8 mouse cellular contexts compared by ENCODE assay signal in the genomic region with DNA sequence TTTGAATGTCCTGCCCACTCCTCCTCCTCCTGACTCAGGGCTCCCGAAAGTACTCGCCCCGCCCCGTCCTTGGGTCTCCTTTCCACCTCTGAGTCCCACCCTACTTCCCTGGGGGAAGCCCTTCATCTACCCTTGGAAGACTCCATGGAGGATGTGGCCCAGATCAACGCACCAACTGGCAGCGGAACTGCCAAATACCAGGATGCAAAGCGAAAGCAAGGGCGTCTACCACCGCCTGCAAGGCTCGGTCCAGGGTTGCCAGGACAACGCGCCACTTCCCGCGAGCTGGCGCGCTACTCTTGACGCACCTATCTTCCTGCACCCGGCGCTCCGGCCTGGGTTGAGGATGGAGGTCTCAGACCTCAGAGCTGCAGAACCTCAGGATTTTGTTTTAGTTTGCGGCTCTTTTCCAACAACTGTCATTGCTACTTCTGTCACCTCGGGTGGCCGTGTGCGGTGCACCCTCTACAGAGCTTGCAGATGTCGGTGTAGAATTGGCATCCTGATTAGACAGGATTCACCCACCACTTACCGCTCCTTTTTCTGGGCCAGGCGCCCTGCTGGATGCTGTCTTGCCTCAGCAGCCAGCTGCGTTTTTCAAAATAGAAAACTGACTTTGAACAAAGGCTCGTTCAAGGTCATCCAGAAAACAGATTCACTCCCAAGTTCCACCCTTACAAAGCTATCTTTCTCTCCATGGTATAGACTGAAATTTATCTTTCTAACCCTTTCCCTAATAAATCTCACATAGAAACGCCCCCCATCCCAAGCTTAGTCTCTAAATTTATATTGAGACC. TPM values are rescaled to one million over a fixed set of nuclear protein-coding genes. Genes with fewer than 3 reads are reported as not detected.
A peak's percentile ranks its signal among the peaks of the same experiment; 100 is the strongest.
DNase-seq lines count a peak whose midpoint lies in the region; ATAC-seq and TF ChIP-seq lines count a peak whose summit lies in the region.

A gene (minus strand): TSS at position 747 of the 797 bp plus-strand sequence.

- WGBS in forebrain, embryonic 14.5 days = 6% methylated on average over 30 of the region's 30 CpGs
- WGBS in lung, adult 2 months = 4% methylated on average over 30 of the region's 30 CpGs
- 4% methylated on average over 30 of the region's 30 CpGs for WGBS in neural tube, embryonic 14.5 days

- H3K36me3 ChIP-seq in G1E (replicated peaks) = no peaks in the 10 kb centered on the region
- H3K36me3 ChIP-seq in forebrain, embryonic 14.5 days (ENCODE audit: control insufficient read depth, insufficient read depth, low read length) = no peaks in the 10 kb centered on the region
- H3K36me3 ChIP-seq in neural tube, embryonic 14.5 days (ENCODE audit: control insufficient read depth, insufficient read depth, low read length) = no peaks in the 10 kb centered on the region

- TF ChIP-seq CTCF in G1E (IDR thresholded peaks at IDR 0.05; ENCODE audit: low read depth, low read length) = no peak
- no peak; the same call in 1 of the 2 replicates for TF ChIP-seq CTCF in layer of hippocampus, adult 2 months (conservative IDR thresholded peaks at IDR 0.05)
- no peak for TF ChIP-seq CTCF in lung, adult 2 months (IDR thresholded peaks at IDR 0.05; ENCODE audit: insufficient read depth, low read length)

- ATAC-seq in G1E (ENCODE audit: extremely low read depth, insufficient number of reproducible peaks, low FRiP score, poor library complexity, severe bottlenecking) = no peak
- peak; percentile 91 for ATAC-seq in forebrain, embryonic 14.5 days
- ATAC-seq in neural tube, embryonic 14.5 days (ENCODE audit: low read depth) = peak; percentile 87

- H3K4me2 ChIP-seq in forebrain, embryonic 14.5 days (ENCODE audit: low read length) = peak within 1 kb of the TSS; percentile 64
- H3K4me2 ChIP-seq in neural tube, embryonic 14.5 days (ENCODE audit: low read depth, low read length) = peak within 1 kb of the TSS; percentile 59

- DNase-seq in G1E (ENCODE audit: low spot score) = no peak
- peak; percentile 6 for DNase-seq in c-Kit-positive CD71-positive TER-119-positive erythroid progenitor cells, embryonic 14.5 days (ENCODE audit: low spot score)
- DNase-seq in forebrain, embryonic 14.5 days (ENCODE audit: low spot score) = peak; percentile 85
- peak; percentile 40 to 41 for DNase-seq in heart, postnatal 36 days
- peak; percentile 84 to 85 for DNase-seq in layer of hippocampus, adult 2 months (ENCODE audit: low spot score in 2 of 2)
- DNase-seq in lung, adult 2 months = peak; percentile 19
- peak; percentile 46 to 57 for DNase-seq in thymus, postnatal 10 days (ENCODE audit: low spot score in 2 of 2)

- no peaks in the 10 kb centered on the region for H3K9me3 ChIP-seq in G1E (replicated peaks)
- no peaks in the 10 kb centered on the region for H3K9me3 ChIP-seq in forebrain, embryonic 14.5 days (replicated peaks; ENCODE audit: control insufficient read depth, low read length)
- no peaks in the 10 kb centered on the region for H3K9me3 ChIP-seq in neural tube, embryonic 14.5 days (ENCODE audit: control insufficient read depth, low read length)

- intact Hi-C loops in heart, postnatal 36 days (cut with DNase I) = loop anchor here (5.0 kb wide), 1 partner anchor 167 kb away; no protein-coding TSS in a partner anchor

- no peak for TF ChIP-seq POLR2A in lung, adult 2 months (IDR thresholded peaks at IDR 0.05; ENCODE audit: borderline replicate concordance, extremely low read depth, low read depth, low read length)

- H3K27me3 ChIP-seq in G1E (ENCODE audit: insufficient read depth, low read length) = peaks cover 26% of the 10 kb centered on the region
- no peaks in the 10 kb centered on the region for H3K27me3 ChIP-seq in forebrain, embryonic 14.5 days (replicated peaks; ENCODE audit: control insufficient read depth, insufficient read depth, low read length)
- H3K27me3 ChIP-seq in neural tube, embryonic 14.5 days (ENCODE audit: control insufficient read depth, insufficient read depth, low read length) = no peaks in the 10 kb centered on the region

- H3K4me3 ChIP-seq in G1E (ENCODE audit: low read depth, low read length) = peak within 1 kb of the TSS; percentile 49; the same call in 1 of the 2 replicates
- H3K4me3 ChIP-seq in forebrain, embryonic 14.5 days (ENCODE audit: low read depth, low read length) = peak within 1 kb of the TSS; percentile 35
- H3K4me3 ChIP-seq in layer of hippocampus, adult 2 months = peak within 1 kb of the TSS; percentile 60
- peak within 1 kb of the TSS; percentile 25 for H3K4me3 ChIP-seq in lung, adult 2 months (replicated peaks; ENCODE audit: extremely low read depth, low read depth, low read length)
- H3K4me3 ChIP-seq in neural tube, embryonic 14.5 days (ENCODE audit: low read depth, low read length) = peak within 1 kb of the TSS; percentile 32

- peaks cover 12% of the 10 kb centered on the region for H3K4me1 ChIP-seq in G1E (ENCODE audit: insufficient read depth, low read depth, low read length)
- peaks cover 9% of the 10 kb centered on the region; the same call in 1 of the 2 replicates for H3K4me1 ChIP-seq in forebrain, embryonic 14.5 days (ENCODE audit: control insufficient read depth, insufficient read depth, low read length)
- H3K4me1 ChIP-seq in lung, adult 2 months (ENCODE audit: control insufficient read depth, insufficient read depth, low read length) = 0 out of 2 replicates have a peak, but pooled peaks cover 2% of the 10 kb centered on the region
- peaks cover 6% of the 10 kb centered on the region for H3K4me1 ChIP-seq in neural tube, embryonic 14.5 days (ENCODE audit: control insufficient read depth, insufficient read depth, low read length)

- H3K27ac ChIP-seq in forebrain, embryonic 14.5 days (ENCODE audit: low read depth, low read length) = peak within 1 kb of the TSS; percentile 44; the same call in 1 of the 2 replicates
- peak within 1 kb of the TSS; percentile 92 for H3K27ac ChIP-seq in layer of hippocampus, adult 2 months
- no peak within 1 kb of the TSS for H3K27ac ChIP-seq in neural tube, embryonic 14.5 days (ENCODE audit: low read depth, low read length)

- peak within 1 kb of the TSS; percentile 58 for H3K9ac ChIP-seq in forebrain, embryonic 14.5 days (ENCODE audit: low read length)
- H3K9ac ChIP-seq in neural tube, embryonic 14.5 days (replicated peaks; ENCODE audit: low read depth, low read length) = peak within 1 kb of the TSS; percentile 35

RNA-seq across cellular contexts. Expression of the gene that starts here (rescaled TPM):
- total RNA-seq in G1E (2014; fragmentation: Nextera tagmentation) (not detected in 2 replicates), G1E (2017) (0.11 and 0.17 TPM in 2 replicates)
- polyA plus RNA-seq in G1E (2012) = not detected in 2 replicates
- polyA plus RNA-seq in forebrain, embryonic 14.5 days (2014; fragmentation: Nextera tagmentation; extraction: Ambion mirVana) = 1.1 and 1.4 TPM in 2 replicates
- total RNA-seq in heart, postnatal 36 days (2021) = under 1 TPM in 1 of 2 experiments, not detected in 1; 0.27 TPM
- total RNA-seq in layer of hippocampus, adult 2 months (2021) = 1 to 10 TPM; 4.8 TPM
- 0.04 TPM in 1 of 2 replicates, not detected in the other for polyA plus RNA-seq in lung, adult 2 months (2012; rRNA removed)
- polyA plus RNA-seq in neural tube, embryonic 14.5 days (2014; fragmentation: Nextera tagmentation; extraction: Ambion mirVana) = 2.6 and 2.8 TPM in 2 replicates

Comparison
In these comparisons a context has a peak if more than half of its experiments do, and no peak if none do; other contexts are left out.
1. RNA of the gene that starts here (total RNA-seq): 4.8 TPM in layer of hippocampus, adult 2 months; 0.27 TPM in heart, postnatal 36 days and 0.11 to 0.17 TPM in G1E; every median in the first group is over 4 times any median in the second.
2. Peak in DNase-seq in heart, postnatal 36 days; RNA of the gene not detected or under 1 TPM.
3. Peak in DNase-seq and H3K4me3 ChIP-seq in lung, adult 2 months; RNA of the gene not detected or under 1 TPM.
4. Peak in every context shown above with its lines, with median percentiles within 50 percentile points of each other: H3K4me3 ChIP-seq.